Mouse (Mus musculus): ENCODE data around the gene Dnajc12.
"Not testable (repeated sequence)": the region's sequence is repeated elsewhere in the genome, so short reads cannot be mapped to it uniquely, and the experiment has no call there.

Dnajc12 gene

GRCm38 (mm10) chr10:63382372-63383279 is at the start of gene Dnajc12:
Gene Dnajc12, plus strand, starts transcription at chr10:63382443.
- peak; percentile 94 for DNase-seq

- no peak for DNase-seq
Observed at GRCm38 (mm10) chr10:63336901-63337300, 45.3 kb upstream of the Dnajc12 start.

GRCm38 (mm10) chr10:63337326-63337725 is 44.9 kb upstream of the Dnajc12 start:
- DNase-seq = no peak

- DNase-seq = peak; percentile 66
Observed at GRCm38 (mm10) chr10:63337951-63338836, 44.0 kb upstream of the Dnajc12 start.

- DNase-seq = peak; percentile 93
Observed at GRCm38 (mm10) chr10:63338914-63339643, 43.2 kb upstream of the Dnajc12 start.

- no peak for DNase-seq
Observed at GRCm38 (mm10) chr10:63341351-63341750, 40.9 kb upstream of the Dnajc12 start.

- DNase-seq = peak; percentile 8
Observed at GRCm38 (mm10) chr10:63344751-63345150, 37.5 kb upstream of the Dnajc12 start.

- no peak for DNase-seq
Observed at GRCm38 (mm10) chr10:63348291-63348690, 34.0 kb upstream of the Dnajc12 start.

- no peak for DNase-seq
Observed at GRCm38 (mm10) chr10:63350666-63351065, 31.6 kb upstream of the Dnajc12 start.

- not testable (repeated sequence) for DNase-seq
Observed at GRCm38 (mm10) chr10:63351099-63351498, 31.1 kb upstream of the Dnajc12 start.

GRCm38 (mm10) chr10:63352111-63352510 is 30.1 kb upstream of the Dnajc12 start:
- DNase-seq = no peak

- no peak for DNase-seq
Observed at GRCm38 (mm10) chr10:63360502-63360901, 21.7 kb upstream of the Dnajc12 start.

GRCm38 (mm10) chr10:63365918-63366455 is 16.3 kb upstream of the Dnajc12 start:
- DNase-seq = no peak

GRCm38 (mm10) chr10:63367386-63367785 is 14.9 kb upstream of the Dnajc12 start:
- DNase-seq = no peak

GRCm38 (mm10) chr10:63368041-63368440 is 14.2 kb upstream of the Dnajc12 start:
- no peak for DNase-seq

GRCm38 (mm10) chr10:63376303-63376702 is 5.9 kb upstream of the Dnajc12 start:
- DNase-seq = no peak

GRCm38 (mm10) chr10:63377468-63377867 is 4.8 kb upstream of the Dnajc12 start:
- DNase-seq = peak; percentile 79

GRCm38 (mm10) chr10:63378948-63379680 is 3.1 kb upstream of the Dnajc12 start:
- DNase-seq = no peak

GRCm38 (mm10) chr10:63381498-63382280 is 554 bp upstream of the Dnajc12 start, which contains the start of gene Sirt1:
Gene Sirt1, minus strand, starts transcription at chr10:63381704.
- no peak for DNase-seq

- DNase-seq = not testable (repeated sequence)
Observed at GRCm38 (mm10) chr10:63385897-63386296, 3.7 kb downstream of the Dnajc12 start.

GRCm38 (mm10) chr10:63386444-63386843 is 4.2 kb downstream of the Dnajc12 start:
- DNase-seq = peak; percentile 88
